Mouse (Mus musculus): ENCODE results near the gene Gpm6a. TPM values are rescaled to one million over a fixed set of nuclear protein-coding genes. Genes with fewer than 3 reads are reported as not detected.
"Not testable (repeated sequence)": the region's sequence is repeated elsewhere in the genome, so short reads cannot be mapped to it uniquely, and the experiment has no call there.

Gpm6a gene
- polyA plus RNA-seq, 3 experiments from 2014 or later = 0.29 TPM; not detected in 2

DNA sequence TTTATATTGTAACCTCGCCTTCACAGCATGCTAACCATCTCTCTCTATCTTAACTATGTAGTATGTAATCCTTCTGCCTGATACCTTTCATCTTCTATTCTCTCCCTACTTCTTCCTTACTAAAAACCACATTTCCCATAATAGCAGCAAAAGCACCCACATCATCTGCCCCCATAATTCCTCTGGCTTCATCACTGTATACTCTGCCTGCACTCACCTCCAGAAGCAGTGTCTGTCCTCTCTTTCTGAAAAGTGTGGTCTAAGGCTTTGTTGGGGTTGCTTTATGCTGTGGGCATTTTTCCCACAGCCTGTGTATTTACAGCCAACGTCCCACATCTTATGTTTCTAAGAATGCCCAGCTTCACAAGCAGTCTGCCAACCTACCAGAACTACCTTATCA lies 57.6 kb downstream of the Gpm6a start:
- ATAC-seq = no peak

DNA sequence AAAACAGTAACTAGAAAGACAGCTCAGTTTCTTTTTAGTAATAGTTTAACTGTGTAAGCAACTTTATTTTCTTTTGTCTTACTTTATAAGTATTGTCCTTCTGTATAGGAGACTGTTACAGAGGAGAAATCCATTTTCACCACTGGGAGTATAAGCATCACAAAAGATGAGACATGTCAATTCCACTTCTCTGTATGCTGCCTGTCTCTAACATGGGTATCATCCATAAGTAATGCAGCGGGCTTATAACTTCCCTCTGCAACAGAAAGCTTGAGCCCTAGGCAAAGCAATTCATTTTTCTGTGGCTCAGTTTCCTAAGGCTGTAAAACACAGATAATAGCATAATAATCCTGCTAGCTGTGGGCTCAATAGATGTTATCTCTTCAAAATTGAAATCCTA lies 62.4 kb downstream of the Gpm6a start:
- no peak for ATAC-seq

DNA sequence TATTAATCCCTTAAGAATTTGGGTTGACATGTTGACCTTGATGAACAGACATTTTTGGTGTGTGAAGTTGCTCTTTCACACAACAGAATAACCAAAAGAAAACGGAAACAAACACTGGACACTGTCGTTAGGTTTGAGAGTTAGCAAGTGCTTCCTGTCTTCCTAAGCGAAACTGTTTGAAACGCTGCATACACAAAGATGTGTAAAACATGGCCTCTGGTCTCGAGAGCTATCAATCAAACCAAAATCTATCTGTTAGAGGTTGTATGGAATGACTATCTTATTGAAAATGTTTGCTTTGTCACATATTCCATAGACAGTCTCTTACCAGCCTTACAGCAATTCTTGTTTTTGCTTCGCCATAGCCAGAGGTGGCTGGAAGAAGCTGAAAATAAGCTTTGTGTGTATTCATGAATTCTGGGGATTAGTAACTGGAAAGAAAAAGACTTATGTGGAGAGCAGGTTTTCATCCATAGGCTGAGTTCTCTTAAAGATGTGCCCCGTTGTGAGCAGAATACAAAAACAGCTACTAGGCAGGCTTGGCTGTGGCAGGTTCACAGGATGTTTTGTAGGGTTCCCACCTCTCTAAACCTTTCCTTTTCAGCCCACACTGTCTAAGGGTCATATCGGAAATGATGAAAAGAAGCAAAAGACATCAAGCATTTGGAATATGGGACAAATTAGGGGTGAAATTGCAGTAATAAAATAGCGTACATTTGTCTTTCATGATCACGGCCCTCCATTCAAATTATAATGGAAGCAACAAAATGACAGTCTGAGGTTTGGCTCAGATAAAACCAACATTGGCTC lies 71.4 kb downstream of the Gpm6a start:
- no peak for ATAC-seq

- no peak for ATAC-seq
These were observed 72.0 kb downstream of the Gpm6a start for GRCm38 (mm10) chr8:55026661-55027000.

DNA sequence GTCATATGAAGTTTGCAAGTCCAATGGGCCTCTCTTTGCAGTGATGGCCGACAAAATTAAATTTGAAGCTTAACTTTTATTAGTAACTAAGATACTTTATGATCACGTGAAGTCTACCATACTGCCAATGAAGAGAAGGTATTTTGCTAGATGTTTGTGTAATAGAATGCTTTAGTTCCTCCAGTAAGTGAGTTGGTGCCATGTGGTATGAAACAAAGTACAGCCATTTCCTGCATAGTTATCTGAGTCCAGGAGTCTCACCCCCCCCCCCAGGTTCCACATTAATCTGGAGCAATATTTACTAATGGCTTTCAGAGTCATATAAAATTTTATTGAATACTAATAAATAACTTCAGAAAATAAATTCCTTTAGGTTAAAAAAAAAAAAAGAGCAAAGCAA lies 73.7 kb downstream of the Gpm6a start:
- no peak for ATAC-seq

- no peak for ATAC-seq
These were observed 76.5 kb downstream of the Gpm6a start for GRCm38 (mm10) chr8:55031099-55031498.

GRCm38 (mm10) chr8:55034309-55034708 lies 79.7 kb downstream of the Gpm6a start:
- ATAC-seq = no peak

DNA sequence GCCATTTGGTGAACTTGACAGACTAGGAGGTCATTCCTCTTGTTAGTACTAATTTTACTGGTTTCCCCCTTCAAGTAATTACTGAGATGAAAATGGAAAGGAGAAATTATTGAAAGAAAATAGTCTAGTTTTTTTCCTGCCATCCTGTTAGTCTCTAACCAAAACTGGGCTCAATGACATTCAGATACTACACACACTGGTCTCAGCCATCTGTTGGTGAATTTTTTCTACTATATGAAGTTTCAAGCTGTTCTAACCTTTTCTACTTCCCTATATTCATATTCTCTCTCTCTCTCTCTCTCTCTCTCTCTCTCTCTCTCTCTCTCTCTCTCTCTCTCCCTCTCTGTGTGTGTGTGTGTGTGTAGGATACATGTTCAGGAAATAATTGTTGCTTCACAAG lies 80.8 kb downstream of the Gpm6a start:
- ATAC-seq = no peak

DNA sequence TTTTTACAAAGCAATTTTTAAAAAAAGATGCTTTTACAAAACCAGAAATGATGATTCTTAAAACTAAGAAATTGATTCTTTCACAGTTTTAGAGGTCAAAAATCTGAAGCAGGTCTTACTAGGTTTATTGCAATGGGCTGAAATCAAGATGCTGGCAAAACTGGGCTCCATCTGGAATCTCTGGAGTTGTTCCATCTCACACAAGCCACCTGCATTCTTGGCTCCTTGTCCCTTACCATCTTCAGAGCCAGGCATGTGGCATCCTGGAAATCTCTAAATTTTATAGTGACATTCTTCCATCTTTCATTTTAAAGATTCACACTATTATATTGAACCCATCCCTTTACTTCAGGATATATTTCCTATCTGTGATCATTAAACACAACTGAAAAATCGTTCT lies 88.3 kb downstream of the Gpm6a start:
- ATAC-seq = no peak

DNA sequence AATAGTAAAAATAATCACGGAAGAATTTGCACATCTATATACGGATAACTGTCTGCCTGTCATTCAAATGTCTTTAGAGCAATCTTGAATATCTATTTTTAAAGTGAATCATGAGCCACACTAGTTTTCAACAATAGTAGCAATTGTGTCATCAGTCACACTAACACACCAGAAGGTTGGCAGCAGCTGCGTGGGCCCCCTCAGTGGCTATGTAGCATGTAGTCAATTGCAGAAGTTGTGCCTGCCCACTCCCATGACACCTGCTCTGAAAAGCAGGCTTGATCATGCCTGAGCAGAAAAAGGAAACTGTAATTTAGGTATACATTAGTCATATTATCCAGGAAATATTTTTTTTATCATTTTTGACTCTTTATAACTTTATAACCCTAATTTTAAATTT lies 93.8 kb downstream of the Gpm6a start:
- no peak for ATAC-seq

DNA sequence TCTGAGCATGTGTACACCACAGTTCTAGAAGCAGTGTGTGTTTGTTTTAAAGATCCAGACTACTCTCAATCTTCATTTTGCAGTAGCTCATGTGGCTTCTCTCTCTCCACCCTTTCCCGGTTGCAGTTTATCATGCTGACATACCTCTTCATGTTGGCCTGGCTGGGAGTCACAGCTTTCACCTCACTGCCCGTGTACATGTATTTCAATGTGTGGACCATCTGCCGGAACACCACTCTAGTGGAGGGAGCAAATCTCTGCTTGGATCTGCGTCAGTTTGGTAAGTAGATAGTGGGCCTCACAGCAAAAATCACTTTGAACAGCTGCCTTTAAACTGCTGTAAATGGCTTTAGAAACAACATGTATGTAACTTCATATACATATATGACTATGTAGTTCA lies 95.3 kb downstream of the Gpm6a start:
- no peak for ATAC-seq

DNA sequence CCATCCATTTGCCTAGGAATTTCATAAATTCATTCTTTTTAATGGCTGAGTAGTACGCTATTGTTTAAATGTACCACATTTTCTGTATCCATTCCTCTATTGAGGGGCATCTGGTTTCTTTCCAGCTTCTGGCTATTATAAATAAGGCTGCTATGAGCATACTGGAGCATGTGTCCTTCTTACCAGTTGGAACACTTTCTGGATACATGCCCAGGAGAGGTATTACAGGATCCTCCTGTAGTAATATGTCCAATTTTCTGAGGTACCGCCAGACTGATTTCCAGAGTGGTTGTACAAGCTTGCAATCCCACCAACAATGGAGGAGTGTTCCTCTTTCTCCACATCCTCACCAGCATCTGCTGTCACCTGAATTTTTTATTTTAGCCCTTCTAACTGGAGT lies 114.2 kb downstream of the Gpm6a start:
- ATAC-seq = not testable (repeated sequence)

DNA sequence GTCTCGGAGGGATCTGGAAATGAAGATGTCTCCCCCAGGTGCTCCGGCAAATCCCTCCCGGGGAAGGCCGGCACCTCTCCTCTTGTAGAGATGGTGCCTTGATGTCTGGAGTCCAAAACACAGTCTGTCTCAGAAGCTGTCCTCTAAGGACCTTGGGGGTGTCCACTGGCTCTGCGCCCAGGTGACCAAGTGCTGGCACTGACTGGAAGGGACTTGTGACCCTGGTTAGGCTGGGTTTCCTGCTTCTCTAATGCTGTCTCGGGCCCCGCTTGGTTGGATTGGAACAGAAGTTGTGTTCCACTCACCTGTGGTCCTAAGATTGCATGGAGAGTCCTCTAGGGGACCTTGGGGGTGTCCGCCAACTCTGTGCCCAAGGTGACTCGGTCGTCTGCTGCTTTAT lies 118.8 kb downstream of the Gpm6a start:
- ATAC-seq = no peak

DNA sequence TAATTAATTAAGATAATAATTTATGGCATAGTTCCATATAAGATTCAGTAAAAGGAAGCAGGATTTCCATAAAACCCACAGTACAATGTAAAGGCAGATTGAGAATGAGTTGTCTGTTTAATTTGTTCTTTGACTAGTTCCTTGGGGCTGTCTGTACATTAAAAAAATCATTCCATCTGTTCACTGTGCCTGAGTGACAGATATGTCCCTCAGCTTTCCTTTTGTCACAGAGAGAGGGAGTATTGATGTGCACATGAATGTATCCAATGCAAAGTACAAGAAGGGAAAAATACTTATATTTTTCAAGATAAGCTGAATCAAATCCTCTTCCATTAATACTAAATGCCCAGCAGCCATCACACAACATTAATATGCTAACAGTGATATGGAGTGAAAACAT lies 147.6 kb downstream of the Gpm6a start:
- no peak for ATAC-seq

DNA sequence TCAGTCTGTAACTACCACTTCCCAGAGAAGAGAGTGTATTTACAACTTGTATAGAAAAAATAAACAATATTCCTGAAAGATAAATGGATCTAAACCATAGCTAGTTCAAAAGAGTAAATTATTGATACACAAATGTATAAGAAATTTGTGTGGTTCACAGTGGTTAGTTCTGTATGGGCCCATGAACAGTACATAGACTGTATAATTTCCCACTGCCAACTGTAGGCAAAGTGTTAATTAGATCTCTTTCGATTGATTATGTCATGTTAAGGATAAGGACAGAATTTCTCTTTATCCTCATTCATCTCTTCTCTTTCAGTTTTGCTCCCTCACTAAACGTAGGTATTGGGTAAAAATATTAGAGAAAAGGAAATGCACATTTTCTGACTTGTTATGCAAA lies 148.4 kb downstream of the Gpm6a start:
- no peak for ATAC-seq

DNA sequence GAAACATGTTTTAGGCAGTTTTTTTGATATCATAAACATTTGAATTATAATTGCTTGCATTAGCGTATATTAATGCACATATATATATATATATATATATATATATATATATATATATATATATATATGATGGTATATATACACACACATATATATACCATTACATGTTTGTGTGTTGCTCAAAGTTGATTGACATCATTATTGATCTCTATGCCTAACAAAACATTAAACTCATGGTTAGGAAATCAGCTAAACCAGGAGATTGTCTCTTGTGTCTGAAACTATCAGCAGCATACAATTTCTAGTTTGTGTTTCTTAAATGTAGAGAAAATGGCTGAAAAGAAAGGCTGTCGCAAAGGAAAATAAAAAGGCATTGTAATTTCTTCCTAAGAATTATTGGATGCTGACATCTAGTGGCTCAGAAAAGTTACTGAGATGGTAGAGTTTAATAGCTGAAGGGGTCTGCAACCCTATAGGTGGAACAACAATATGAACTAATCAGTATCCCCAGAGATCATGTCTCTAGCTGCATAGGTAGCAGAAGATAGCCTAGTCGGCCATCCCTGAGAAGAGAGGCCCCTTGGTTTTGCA lies 149.3 kb downstream of the Gpm6a start:
- no peak for ATAC-seq

Other genes starting within 250 kb of the Gpm6a start
- not detected for gene Wdr17, start 67.7 kb upstream of the Gpm6a start, polyA plus RNA-seq (2017; shearing (Covaris generic))